Mouse (Mus musculus): ENCODE measurements around the gene Ckb.
"Not testable (repeated sequence)": the region's sequence is repeated elsewhere in the genome, so short reads cannot be mapped to it uniquely, and the experiment has no call there.

Ckb gene

GRCm38 (mm10) chr12:111667421-111667820, 4.7 kb downstream of the Ckb start:
- no peak for DNase-seq

GRCm38 (mm10) chr12:111666380-111666779, 5.8 kb downstream of the Ckb start:
- DNase-seq, result no peak

- DNase-seq, result no peak
Measured at GRCm38 (mm10) chr12:111665041-111665880, 6.9 kb downstream of the Ckb start.

GRCm38 (mm10) chr12:111664144-111664634, 7.9 kb downstream of the Ckb start:
- no peak for DNase-seq

GRCm38 (mm10) chr12:111663228-111664143, 8.7 kb downstream of the Ckb start:
- no peak for DNase-seq

- not testable (repeated sequence) for DNase-seq
Measured at GRCm38 (mm10) chr12:111661554-111661953, 10.6 kb downstream of the Ckb start.

- DNase-seq, result no peak
Measured at GRCm38 (mm10) chr12:111660628-111661027, 11.5 kb downstream of the Ckb start.

- no peak for DNase-seq
Measured at GRCm38 (mm10) chr12:111659331-111659730, 12.8 kb downstream of the Ckb start.

GRCm38 (mm10) chr12:111655695-111656094, 16.4 kb downstream of the Ckb start:
- DNase-seq, result no peak

- no peak for DNase-seq
Measured at GRCm38 (mm10) chr12:111653434-111653833, 18.7 kb downstream of the Ckb start.

GRCm38 (mm10) chr12:111652953-111653352, 19.2 kb downstream of the Ckb start:
- DNase-seq, result no peak

- DNase-seq, result no peak
Measured at GRCm38 (mm10) chr12:111648061-111648645, 24.0 kb downstream of the Ckb start.
